Comparison of ENCODE assay signal across 25 mouse cellular contexts in genomic region chr4:108913180-108913579, GRCm38 (mm10).
"Had no signal": no experiment of that assay in that cellular context is flagged by ENCODE, and none has a peak within 500 bp of the region (broad histone marks: within the 10 kb centered on the region; RNA-seq: fewer than 3 reads in every experiment).

No protein-coding gene starts in this region.

- H3K4me3 ChIP-seq: gastrocnemius, adult 2 months; heart, adult 2 months; heart, embryonic 10.5 days; heart, embryonic 12.5 days; hindbrain, embryonic 10.5 days; hindbrain, embryonic 12.5 days; intestine, embryonic 15.5 days; left cerebral cortex, adult 2 months; limb, embryonic 10.5 days; limb, embryonic 12.5 days had no signal

- DNase-seq: gastrocnemius, adult 2 months; gastrocnemius, postnatal 10 days; gastrocnemius, postnatal 25 days; heart, adult 2 months; heart, postnatal 10 days; heart, postnatal 4 days; kidney, adult 18-20 months; kidney, adult 8-10 months; kidney, postnatal 10 days; kidney, postnatal 25 days; kidney, postnatal 4 days; liver had no signal

- H3K27me3 ChIP-seq: heart, embryonic 12.5 days; hindbrain, embryonic 12.5 days; intestine, embryonic 15.5 days; limb, embryonic 12.5 days had no signal

- H3K9ac ChIP-seq: heart, embryonic 12.5 days; hindbrain, embryonic 12.5 days; hindbrain, embryonic 14.5 days; intestine, embryonic 15.5 days; limb, embryonic 12.5 days had no signal

- H3K9me3 ChIP-seq: heart, embryonic 10.5 days; heart, embryonic 12.5 days; hindbrain, embryonic 10.5 days; hindbrain, embryonic 12.5 days; intestine, embryonic 15.5 days; limb, embryonic 10.5 days; limb, embryonic 12.5 days had no signal

- H3K4me2 ChIP-seq: heart, embryonic 12.5 days; hindbrain, embryonic 12.5 days; hindbrain, embryonic 14.5 days; intestine, embryonic 15.5 days; limb, embryonic 12.5 days; liver, embryonic 11.5 days had no signal

- H3K4me1 ChIP-seq: limb, embryonic 10.5 days; limb, embryonic 12.5 days had no signal

- ATAC-seq: hindbrain, embryonic 16.5 days; inflammation-experienced regulatory T-cells, adult 6 months; intestine, embryonic 15.5 days; intestine, postnatal 0 days had no signal

- H3K27ac ChIP-seq: gastrocnemius, adult 2 months; heart, adult 2 months; heart, embryonic 10.5 days; hindbrain, embryonic 10.5 days; hindbrain, embryonic 12.5 days; hindbrain, embryonic 14.5 days; intestine, embryonic 15.5 days; left cerebral cortex, adult 2 months; limb, embryonic 10.5 days; limb, embryonic 12.5 days had no signal

- H3K36me3 ChIP-seq: heart, embryonic 10.5 days; heart, embryonic 12.5 days; hindbrain, embryonic 10.5 days; hindbrain, embryonic 12.5 days; intestine, embryonic 15.5 days; limb, embryonic 10.5 days; limb, embryonic 12.5 days had no signal
